Mouse (Mus musculus): Measurements from ENCODE around the gene Otud3.

Gene Otud3

DNA sequence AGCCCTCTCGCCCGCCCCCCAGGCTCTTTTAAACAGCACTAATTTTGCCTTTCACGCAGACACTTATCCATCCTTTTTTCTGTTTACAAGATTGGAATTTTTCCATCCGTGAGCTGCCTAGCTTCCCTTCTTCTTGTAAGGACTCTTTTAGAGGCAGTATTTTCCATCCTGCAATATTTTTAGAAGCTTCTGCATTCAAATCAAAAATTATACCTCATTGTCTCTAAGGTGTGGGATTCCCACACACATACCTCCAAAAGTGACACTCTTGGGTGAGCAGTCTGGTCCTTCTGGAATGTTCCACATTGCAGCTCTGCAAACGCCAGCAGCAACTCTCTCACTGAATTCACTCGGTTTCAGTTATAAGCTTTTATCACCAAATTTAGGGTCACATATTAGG is 60.8 kb downstream of the Otud3 start:
- DNase-seq (ENCODE audit: low spot score in 2 of 2), result no peak

DNA sequence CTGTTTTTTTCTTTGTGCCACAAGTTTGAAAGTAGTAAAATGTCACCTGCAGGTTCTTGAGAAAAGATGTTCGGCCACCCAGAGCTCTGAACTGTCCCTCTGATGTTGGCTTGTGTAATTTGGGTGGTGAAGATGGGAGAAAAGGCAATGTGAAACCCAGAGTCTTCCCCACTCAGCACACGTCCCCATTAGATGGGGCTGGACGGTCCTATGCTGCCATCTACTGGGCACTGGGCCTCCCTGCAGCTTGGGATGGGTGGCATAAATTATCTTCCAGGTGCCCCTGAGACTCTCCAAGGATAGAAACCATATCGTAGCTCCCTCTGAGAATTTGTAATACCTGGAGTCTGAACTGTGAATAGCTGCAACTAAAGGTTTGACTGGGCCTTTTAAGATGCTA is 62.3 kb downstream of the Otud3 start:
- DNase-seq (ENCODE audit: low spot score in 2 of 2), result peak; percentile 23 to 67

Data from thymus, postnatal 10 days (tissue).